Mouse (Mus musculus) heart, embryonic 12.5 days (tissue): ENCODE data around the gene Arhgap42. TPM values are rescaled to one million over a fixed set of nuclear protein-coding genes. Genes with fewer than 3 reads are reported as not detected.

Source experiments
- ATAC-seq: fragments of 200-750 bp; cut with Nextera tagmentation; 2 replicates; pipeline ENCODE4 v1.8.0; 2017; ENCODE audit warnings: moderate TSS enrichment, moderate library complexity; ENCODE audit not compliant: insufficient number of reproducible peaks, low FRiP score
- H3K27ac ChIP-seq: fragments of 300-500 bp; sonication (generic); 2 replicates; pipeline ENCODE4 v1.5.1; 2016; ENCODE audit warnings: mild to moderate bottlenecking, moderate library complexity; ENCODE audit not compliant: poor library complexity, severe bottlenecking
- H3K27me3 ChIP-seq: fragments of 300-500 bp; sonication (generic); replicated peaks from 2 replicates; pipeline ENCODE4 v1.6.1; 2016; ENCODE audit warnings: mild to moderate bottlenecking, moderate library complexity
- H3K36me3 ChIP-seq: fragments of 300-500 bp; sonication (generic); 2 replicates; pipeline ENCODE4 v1.6.1; 2016; ENCODE audit warnings: mild to moderate bottlenecking, moderate library complexity
- H3K4me1 ChIP-seq: fragments of 300-500 bp; sonication (generic); replicated peaks from 2 replicates; pipeline ENCODE4 v1.6.1; 2016; ENCODE audit warnings: mild to moderate bottlenecking
- H3K4me2 ChIP-seq: fragments of 300-500 bp; sonication (generic); 2 replicates; pipeline ENCODE4 v1.6.1; 2016; ENCODE audit warnings: mild to moderate bottlenecking, moderate library complexity
- H3K4me3 ChIP-seq: fragments of 300-500 bp; sonication (generic); 2 replicates; pipeline ENCODE4 v1.5.1; 2016; ENCODE audit warnings: mild to moderate bottlenecking
- H3K9ac ChIP-seq: fragments of 300-500 bp; sonication (generic); 2 replicates; pipeline ENCODE4 v1.6.1; 2016; ENCODE audit warnings: mild to moderate bottlenecking, moderate library complexity
- H3K9me3 ChIP-seq: fragments of 300-500 bp; sonication (generic); replicated peaks from 2 replicates; pipeline ENCODE4 v1.6.1; 2016; ENCODE audit warnings: mild to moderate bottlenecking, moderate library complexity
- WGBS: fragments of 180-500 bp; shearing (Covaris S2); methylation state at CpG from one replicate; pipeline ENCODE4 v1.1.7; 2016; 5-methylcytosine and 5-hydroxymethylcytosine counted together
- polyA plus RNA-seq: library from polyadenylated mRNA; unstranded; fragments of >200 nt; fragmentation: Nextera tagmentation; extraction: Ambion mirVana; gene quantifications from 2 replicates; pipeline ENCODE4 v1.2.1, GENCODE M21; 2016

Arhgap42 gene
- polyA plus RNA-seq, 1 experiment from 2014 or later: 14.8 TPM

DNA sequence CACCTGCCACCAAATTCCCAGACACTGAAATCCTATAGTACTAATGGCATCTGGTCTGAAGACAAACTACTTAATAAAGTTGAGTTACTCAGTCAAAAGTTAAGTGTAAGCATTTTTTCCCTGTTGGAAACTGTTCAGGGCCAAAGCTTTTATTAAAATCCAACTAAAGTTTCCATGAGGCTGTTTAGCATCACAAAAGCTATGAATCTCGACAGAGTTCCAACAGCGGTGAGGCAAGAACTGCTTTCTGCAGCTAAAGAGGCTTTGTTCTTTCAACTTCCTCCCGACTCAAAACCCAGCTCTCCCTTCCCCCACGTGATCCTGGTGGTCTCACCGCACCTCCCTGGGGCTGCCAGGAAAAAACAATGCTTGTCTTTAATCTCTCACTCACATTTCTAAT lies 211.5 kb downstream of the Arhgap42 start:
- H3K4me2 ChIP-seq: no peak overlapping the region
- 18% methylated on average over 5 of the region's 5 CpGs for WGBS
- H3K27ac ChIP-seq: no peak overlapping the region
- no peak overlapping the region for H3K9ac ChIP-seq
- H3K27me3 ChIP-seq: no peaks in the 10 kb centered on the region
- no peak for ATAC-seq
- no peaks in the 10 kb centered on the region for H3K4me1 ChIP-seq
- H3K4me3 ChIP-seq: no peak overlapping the region
- no peaks in the 10 kb centered on the region for H3K9me3 ChIP-seq
- H3K36me3 ChIP-seq: no peaks in the 10 kb centered on the region

DNA sequence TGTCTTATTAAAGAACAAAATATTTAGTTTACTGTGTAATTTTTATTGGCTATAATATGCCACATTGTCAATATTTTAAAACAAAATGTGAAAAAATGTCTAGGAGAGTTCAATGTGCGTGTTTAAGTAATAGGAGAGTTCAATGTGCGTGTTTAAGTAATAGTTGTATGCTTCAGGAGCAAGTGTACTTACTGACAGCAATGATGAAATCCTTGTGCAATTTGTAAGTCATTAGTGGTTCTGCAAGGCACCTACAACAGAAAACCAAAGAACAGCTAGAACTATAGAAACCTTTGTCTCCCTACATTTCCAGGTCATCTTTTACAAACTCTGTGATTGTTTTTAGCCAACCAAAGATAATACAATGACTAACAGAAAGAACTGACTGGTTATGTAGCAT lies 223.8 kb downstream of the Arhgap42 start:
- ATAC-seq: no peak
- no peaks in the 10 kb centered on the region for H3K9me3 ChIP-seq
- H3K4me2 ChIP-seq: no peak overlapping the region
- no peaks in the 10 kb centered on the region for H3K4me1 ChIP-seq
- H3K27me3 ChIP-seq: no peaks in the 10 kb centered on the region
- H3K36me3 ChIP-seq: peaks cover 20% of the 10 kb centered on the region; the same call in 1 of the 2 replicates
- no peak overlapping the region for H3K4me3 ChIP-seq
- H3K27ac ChIP-seq: no peak overlapping the region
- 83% methylated on average over 2 of the region's 2 CpGs for WGBS
- no peak overlapping the region for H3K9ac ChIP-seq

- Histone ChIP-seq H3K4me1 (no peaks in the 10 kb centered on the region), H3K9ac (no peak overlapping the region), H3K4me2 (no peak overlapping the region), H3K9me3 (no peaks in the 10 kb centered on the region; the same call in 1 of the 2 replicates), H3K36me3 (peaks cover 13% of the 10 kb centered on the region), H3K4me3 (no peak overlapping the region), H3K27me3 (no peaks in the 10 kb centered on the region), H3K27ac (no peak overlapping the region)
- ATAC-seq: no peak
Observed at GRCm38 (mm10) chr9:9001170-9001569, 237.7 kb downstream of the Arhgap42 start.

- Histone ChIP-seq H3K9me3 (no peaks in the 10 kb centered on the region; the same call in 1 of the 2 replicates), H3K4me1 (no peaks in the 10 kb centered on the region), H3K4me2 (no peak overlapping the region), H3K27me3 (no peaks in the 10 kb centered on the region), H3K9ac (no peak overlapping the region), H3K27ac (no peak overlapping the region), H3K4me3 (no peak overlapping the region), H3K36me3 (peaks cover 4% of the 10 kb centered on the region)
- WGBS: 73% methylated on average over 2 of the region's 2 CpGs
- ATAC-seq: no peak
Observed at GRCm38 (mm10) chr9:8996494-8996893, 242.4 kb downstream of the Arhgap42 start.

DNA sequence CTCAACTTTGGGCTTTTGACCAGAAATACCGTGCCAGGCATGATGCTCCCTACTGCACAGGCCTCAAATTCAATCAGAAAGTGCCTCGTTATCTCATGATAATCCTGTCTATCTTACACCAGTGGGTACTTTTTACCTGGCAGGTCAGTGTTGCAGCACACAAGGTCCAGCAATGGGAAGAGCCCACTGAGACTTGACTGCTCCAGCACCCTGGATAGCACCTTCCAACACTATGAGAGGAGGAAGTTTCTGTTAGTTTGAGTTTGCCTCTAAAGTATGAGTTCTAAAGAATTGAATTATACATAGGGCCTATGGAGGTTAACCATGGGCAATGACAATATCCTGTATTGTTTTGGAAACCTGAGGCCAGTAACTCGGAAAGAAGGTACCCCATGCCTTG lies 256.6 kb downstream of the Arhgap42 start:
- ATAC-seq: no peak

GRCm38 (mm10) chr9:8977775-8978174 lies 261.1 kb downstream of the Arhgap42 start:
- Histone ChIP-seq H3K36me3 (no peaks in the 10 kb centered on the region), H3K9ac (no peak overlapping the region), H3K4me3 (no peak overlapping the region), H3K27me3 (no peaks in the 10 kb centered on the region), H3K4me2 (no peak overlapping the region), H3K27ac (no peak overlapping the region), H3K4me1 (no peaks in the 10 kb centered on the region), H3K9me3 (peaks cover 4% of the 10 kb centered on the region; the same call in 1 of the 2 replicates)
- WGBS: 64% methylated on average over 2 of the region's 2 CpGs
- no peak for ATAC-seq

More for the DNA sequence above, 256.6 kb downstream of the Arhgap42 start:
- no peak overlapping the region for H3K9ac ChIP-seq
- WGBS: 67% methylated on average over 3 of the region's 3 CpGs
- H3K27ac ChIP-seq: no peak overlapping the region
- H3K36me3 ChIP-seq: no peaks in the 10 kb centered on the region
- no peak overlapping the region for H3K4me2 ChIP-seq
- H3K4me1 ChIP-seq: no peaks in the 10 kb centered on the region
- no peaks in the 10 kb centered on the region for H3K27me3 ChIP-seq
- H3K4me3 ChIP-seq: no peak overlapping the region
- H3K9me3 ChIP-seq: no peaks in the 10 kb centered on the region; the same call in 1 of the 2 replicates

GRCm38 (mm10) chr9:8971491-8971890 lies 267.4 kb downstream of the Arhgap42 start, which contains the start of gene Gm16485:
Gm16485 (plus strand) TSS chr9:8971791.
- no peaks in the 10 kb centered on the region for H3K36me3 ChIP-seq
- H3K4me3 ChIP-seq: no peak within 1 kb of the TSS
- H3K9ac ChIP-seq: no peak within 1 kb of the TSS
- H3K4me1 ChIP-seq: no peaks in the 10 kb centered on the region
- H3K27ac ChIP-seq: no peak within 1 kb of the TSS
- H3K4me2 ChIP-seq: no peak within 1 kb of the TSS
- H3K9me3 ChIP-seq: peaks cover under 1% of the 10 kb centered on the region; the same call in 1 of the 2 replicates
- 60% methylated on average over 2 of the region's 2 CpGs for WGBS
- H3K27me3 ChIP-seq: no peaks in the 10 kb centered on the region
- no peak for ATAC-seq

- Histone ChIP-seq H3K9me3 (no peaks in the 10 kb centered on the region), H3K36me3 (no peaks in the 10 kb centered on the region), H3K4me2 (no peak overlapping the region), H3K4me3 (no peak overlapping the region), H3K9ac (no peak overlapping the region), H3K4me1 (no peaks in the 10 kb centered on the region), H3K27ac (no peak overlapping the region), H3K27me3 (no peaks in the 10 kb centered on the region)
- ATAC-seq: no peak
- WGBS: 62% methylated on average over 7 of the region's 7 CpGs
Observed at GRCm38 (mm10) chr9:8970240-8970639, 268.7 kb downstream of the Arhgap42 start.

DNA sequence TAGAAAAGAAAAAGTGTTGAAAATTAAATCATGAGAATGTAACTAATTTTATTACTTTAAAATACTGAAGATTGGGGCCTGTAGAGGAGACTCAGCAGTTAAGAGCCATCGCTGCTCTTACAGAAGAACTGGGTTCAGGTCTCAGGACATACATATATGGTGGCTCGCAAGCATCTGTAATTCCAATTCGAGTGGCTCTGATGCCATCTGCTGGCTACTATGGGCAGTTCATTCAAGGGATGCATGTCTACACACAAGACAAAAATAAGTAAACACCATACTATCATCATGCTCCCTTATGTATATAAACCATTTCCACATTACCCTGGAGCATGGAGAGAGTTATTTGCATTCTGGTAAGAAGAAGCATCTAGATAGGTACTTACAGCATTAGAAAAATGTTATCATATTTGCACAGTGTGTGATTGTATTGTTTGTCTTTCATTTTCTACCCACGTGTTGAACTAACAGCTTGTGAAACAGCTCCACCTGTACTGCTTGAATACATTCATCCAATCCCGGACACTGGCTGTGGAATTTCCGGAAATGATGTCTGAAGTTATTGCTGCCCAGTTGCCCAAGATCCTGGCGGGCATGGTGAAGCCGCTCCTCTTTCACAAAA lies 274.3 kb downstream of the Arhgap42 start:
- H3K4me1 ChIP-seq: no peaks in the 10 kb centered on the region
- H3K36me3 ChIP-seq: no peaks in the 10 kb centered on the region
- WGBS: 53% methylated on average over 8 of the region's 8 CpGs
- no peaks in the 10 kb centered on the region for H3K27me3 ChIP-seq
- no peak overlapping the region for H3K4me2 ChIP-seq
- no peaks in the 10 kb centered on the region for H3K9me3 ChIP-seq
- H3K4me3 ChIP-seq: no peak overlapping the region
- no peak for ATAC-seq
- H3K27ac ChIP-seq: no peak overlapping the region
- H3K9ac ChIP-seq: no peak overlapping the region

DNA sequence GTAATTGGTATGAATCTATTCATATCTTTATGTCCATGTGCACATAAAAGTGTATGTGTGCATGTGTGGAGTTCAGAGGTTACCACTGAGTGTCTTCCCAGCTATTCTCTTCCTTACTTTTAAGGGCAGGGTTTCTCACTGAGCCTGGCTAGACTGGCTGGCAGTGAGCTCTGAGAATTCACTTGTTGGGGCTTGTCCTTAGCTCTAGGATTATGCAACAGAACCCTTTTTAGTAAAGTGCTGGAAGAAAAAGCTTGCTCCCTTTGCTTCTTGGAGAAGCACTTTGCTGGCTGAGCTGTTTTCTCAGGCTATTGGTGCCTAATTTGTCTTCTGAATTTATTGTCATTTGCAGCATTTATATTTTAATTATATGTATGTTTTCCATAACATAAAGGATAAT lies 285.6 kb downstream of the Arhgap42 start:
- Histone ChIP-seq H3K27ac (no peak overlapping the region), H3K9ac (no peak overlapping the region), H3K4me3 (no peak overlapping the region), H3K27me3 (no peaks in the 10 kb centered on the region), H3K9me3 (no peaks in the 10 kb centered on the region), H3K36me3 (no peaks in the 10 kb centered on the region), H3K4me1 (no peaks in the 10 kb centered on the region), H3K4me2 (no peak overlapping the region)
- ATAC-seq: no peak
